Mouse (Mus musculus) stomach, postnatal 0 days (tissue): ENCODE results near the gene Zfc3h1.

Source experiments
- CTCF ChIP-seq: IDR thresholded peaks from 2 replicates; pipeline ENCODE4 v1.5.1; 2016; ENCODE audit warnings: antibody characterized with exemption, low read depth, mild to moderate bottlenecking, moderate library complexity
- EP300 ChIP-seq: optimal IDR thresholded peaks from 2 replicates; pipeline ENCODE3; 2016; ENCODE audit warnings: antibody characterized with exemption

GRCm38 (mm10) chr10:115465072-115465471 lies 80.3 kb downstream of the Zfc3h1 start:
- no peak for TF ChIP-seq CTCF
- TF ChIP-seq EP300: no peak
